Mouse (Mus musculus) spleen, adult 18-20 months (tissue): ENCODE data around the gene Stxbp1.

Source experiments
- DNase-seq, 2 experiments: peaks; one replicate each; pipeline ENCODE4 v3.0.0; 2022; ENCODE audit warnings: mixed read lengths in 2 of 2

Stxbp1 gene

DNA sequence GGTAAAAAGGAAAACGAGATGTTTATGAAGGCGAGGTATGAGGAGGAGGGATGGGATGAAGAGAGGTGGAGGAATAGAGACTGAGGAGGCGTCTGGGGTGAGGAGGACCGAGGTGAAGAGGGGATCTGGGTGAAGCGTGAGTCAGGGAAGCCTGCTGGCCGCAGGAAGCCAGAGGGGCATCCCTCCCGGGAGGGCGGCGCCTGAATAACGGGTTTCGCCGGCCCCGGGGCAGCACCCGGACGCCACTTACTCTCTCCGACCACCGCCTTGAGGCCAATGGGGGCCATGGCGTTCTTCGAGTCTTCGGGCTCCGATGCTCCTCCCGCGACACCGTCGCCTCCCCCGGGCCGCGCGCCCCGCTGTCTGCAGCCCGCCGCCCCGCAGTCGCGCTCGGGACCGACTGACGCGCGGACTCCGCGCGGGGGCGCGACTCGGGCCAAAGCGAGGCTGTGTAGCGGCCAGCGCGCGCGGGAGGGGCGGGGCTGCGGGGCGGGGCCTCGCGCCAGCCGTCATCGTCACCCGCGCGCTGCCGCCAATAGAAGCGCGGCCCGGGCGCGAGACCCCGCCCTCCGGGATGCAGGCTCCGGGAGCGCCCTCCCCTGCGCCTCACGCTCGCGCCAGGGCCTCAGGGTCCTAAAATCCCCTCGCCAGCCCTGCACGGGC, at the start of gene Stxbp1:
TSS of gene Stxbp1 (minus strand) at position 441 of the 663 bp plus-strand sequence.
- DNase-seq, result peak; percentile 82 to 90

DNA sequence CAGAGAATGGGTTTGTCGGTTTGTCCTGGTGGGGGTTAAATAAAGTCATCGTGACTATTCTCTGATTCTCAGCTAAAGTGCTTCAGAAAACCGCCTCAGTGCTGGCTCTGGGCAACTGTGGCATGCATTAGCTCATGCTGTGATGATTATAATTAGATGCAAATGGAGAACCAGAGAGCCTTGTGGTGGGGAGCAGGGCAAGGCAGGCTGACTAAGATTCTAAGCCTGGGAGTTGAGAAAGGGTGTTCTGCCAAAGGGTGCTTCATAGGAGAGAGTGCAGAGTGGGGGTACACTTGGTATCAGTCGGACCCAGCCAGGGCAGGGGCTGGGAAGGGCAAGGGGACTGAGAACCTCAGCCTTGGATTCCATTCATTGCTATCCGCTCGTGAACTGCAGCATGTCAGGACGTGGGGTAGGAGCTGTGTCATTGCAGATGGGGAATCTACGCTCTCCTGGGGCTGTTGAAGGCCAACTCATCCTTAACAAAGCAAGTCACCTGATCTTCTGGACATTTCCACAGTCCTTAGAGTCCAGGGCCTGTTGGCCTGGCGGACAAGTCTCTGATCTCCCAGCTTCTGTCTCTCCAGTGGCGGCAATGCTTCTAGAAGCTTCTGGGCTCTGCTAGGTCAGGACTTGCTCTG, 49.6 kb upstream of the Stxbp1 start:
- DNase-seq, result no peak

DNA sequence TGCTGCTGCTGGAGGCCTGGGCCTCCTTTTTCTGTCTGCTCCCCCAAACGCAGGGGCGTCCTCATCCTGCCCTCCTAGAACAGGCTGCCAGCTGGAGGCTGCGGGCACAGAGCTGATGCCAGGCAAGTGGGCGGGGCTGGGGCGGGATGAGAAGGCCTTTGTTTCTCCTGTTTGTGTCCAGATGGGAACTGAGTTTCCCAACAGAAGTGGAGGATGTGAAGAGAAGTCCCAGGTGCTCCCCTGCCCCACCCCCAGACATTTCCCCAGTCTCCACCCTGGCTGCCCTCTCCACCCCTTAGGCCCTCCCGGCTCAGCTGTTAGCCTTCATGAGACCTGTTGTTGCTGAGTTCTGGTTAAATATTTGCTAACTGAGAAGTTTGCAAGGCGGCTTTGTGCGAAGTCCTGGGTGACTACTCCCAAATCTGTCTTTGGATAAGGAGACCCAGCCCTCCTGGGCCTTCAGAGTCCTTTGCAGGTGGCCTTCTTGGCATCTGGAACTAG, 48.6 kb upstream of the Stxbp1 start:
- DNase-seq, result no peak

DNA sequence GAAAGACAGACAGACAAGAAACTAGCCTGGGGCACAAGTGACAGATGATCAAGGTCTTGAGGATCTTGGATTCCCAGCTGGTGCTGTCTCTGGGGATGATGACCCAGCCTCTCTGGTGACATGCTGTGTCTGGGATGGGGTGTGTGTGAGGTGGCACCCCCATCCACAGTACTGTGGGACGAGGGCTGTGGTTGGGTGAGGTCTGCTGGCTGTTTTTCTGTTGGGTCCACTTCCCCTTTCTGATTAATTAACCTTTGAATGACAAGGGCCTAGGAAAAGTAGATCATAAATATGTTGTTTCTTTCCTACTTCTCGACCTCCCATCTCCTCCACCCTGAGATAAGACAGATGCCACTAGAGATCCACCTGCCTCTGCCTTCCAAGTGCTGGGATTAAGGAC, 47.1 kb upstream of the Stxbp1 start:
- DNase-seq, result no peak

DNA sequence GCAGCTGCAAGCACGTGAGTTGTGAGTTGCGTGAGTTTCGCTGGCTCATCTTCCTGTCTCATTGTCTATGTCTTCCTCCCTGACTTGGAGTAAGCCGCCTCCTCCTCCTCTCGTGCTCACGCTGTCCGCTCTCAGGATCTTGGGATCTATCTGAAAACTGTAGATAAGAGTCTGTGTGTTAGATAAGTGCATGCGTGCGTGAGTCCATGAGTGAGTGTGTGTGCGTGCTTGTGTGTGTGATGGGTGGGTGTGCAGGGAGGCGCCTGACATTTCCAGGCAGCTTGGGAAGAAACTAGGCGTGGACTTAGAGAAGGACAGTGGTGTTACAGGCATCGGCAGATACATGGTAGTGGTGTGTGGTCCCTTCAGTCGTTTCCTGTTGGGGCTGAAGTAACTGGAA, 45.4 kb upstream of the Stxbp1 start:
- no peak for DNase-seq

DNA sequence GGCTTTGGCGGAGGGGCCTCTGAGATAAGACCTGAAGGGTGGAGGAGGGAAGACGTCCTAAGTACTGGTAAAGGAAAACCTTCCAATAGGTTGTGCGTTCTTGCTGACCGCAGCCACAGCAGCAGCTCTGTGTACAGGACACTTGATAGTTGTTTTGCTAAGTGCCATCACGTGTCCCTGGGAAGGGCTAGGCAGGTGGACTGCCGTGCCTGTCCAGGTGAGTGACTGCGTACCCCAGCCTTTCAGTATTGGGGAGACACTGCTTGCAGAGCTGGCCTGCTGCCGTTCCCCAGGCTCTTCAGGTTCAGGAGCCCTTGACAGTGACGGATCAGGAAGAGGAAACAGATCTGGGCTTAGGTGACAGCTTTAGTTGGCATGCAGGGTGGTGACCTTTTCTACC, 44.2 kb upstream of the Stxbp1 start:
- no peak for DNase-seq

DNA sequence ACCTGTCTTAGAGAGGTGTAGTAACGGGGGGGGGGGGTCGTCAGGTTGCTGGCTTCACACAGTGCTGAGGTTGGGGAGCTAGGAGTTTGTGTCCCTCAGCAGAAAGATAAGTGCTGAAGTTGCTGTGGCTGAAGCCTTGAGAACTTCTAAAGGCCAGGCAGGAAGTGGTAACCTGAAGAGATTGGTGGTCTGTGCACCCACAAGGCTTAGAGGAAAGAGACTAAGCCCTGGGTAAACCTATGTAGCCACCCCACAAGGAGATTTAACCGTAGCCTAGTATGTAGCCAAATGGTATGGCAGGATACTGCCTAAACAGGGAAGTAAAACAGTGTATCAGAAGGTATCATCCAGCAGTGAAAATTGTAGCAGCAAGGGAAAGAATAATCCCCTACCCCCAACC, 43.2 kb upstream of the Stxbp1 start:
- DNase-seq, result no peak

DNA sequence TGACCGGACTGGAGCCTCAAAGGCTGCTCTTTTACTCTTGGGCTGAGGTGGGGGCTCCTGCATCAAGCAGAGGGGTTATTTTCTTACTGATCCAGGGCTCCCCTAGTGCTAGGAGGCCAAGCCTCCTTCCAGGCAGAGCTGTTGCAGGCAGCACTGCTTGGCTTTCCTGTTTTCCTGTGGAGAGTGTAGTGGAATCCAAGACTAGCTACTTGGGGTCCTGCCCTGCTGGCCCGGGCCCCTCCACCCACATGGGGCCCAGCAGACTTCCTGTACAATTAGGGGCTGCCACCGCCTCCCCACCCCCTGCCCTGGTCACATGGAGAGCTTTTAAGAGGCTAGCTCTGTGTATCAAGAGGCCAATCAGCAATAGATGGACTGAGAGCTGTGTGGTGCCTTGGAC, 41.5 kb upstream of the Stxbp1 start:
- no peak for DNase-seq

DNA sequence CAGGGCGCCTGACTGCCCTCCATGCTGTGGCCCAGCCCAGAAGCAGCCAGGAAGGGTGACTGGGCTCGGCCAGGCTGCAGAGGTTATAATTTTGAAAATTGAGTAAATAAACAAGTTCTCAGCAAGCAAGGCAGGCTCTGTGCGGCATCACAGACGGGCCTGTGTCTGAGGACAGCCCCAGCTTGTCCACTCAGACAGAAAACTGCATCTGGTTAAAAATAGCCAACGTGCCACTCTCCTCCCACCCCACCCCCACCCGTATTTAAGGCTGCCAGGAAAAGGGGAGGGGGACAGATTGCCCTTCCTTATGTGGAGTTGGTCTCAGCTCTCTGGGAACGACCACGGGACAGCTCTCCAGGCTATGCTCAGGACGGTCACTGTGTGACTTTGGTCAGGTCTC, 41.0 kb upstream of the Stxbp1 start:
- DNase-seq, result no peak

DNA sequence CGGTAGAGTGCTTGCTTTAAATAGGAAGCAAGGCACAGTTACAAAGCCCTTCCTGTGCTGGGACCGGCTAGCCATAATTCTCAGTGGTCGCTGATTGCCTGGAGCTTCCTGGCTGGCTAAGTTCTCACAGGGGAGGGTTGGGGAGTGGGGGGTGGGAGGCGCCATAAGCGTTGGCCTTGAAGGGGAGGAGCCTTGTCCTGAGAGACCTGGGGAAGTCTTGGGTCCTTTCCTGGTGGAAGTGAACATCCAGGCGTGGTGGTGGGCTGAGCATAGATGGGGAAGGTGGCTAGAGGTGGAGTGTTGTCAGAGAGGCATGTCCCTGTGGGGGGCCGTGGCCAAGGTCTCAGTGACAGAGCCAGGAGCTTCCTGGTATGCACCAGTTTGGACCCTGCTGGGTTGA, 37.7 kb upstream of the Stxbp1 start:
- no peak for DNase-seq

DNA sequence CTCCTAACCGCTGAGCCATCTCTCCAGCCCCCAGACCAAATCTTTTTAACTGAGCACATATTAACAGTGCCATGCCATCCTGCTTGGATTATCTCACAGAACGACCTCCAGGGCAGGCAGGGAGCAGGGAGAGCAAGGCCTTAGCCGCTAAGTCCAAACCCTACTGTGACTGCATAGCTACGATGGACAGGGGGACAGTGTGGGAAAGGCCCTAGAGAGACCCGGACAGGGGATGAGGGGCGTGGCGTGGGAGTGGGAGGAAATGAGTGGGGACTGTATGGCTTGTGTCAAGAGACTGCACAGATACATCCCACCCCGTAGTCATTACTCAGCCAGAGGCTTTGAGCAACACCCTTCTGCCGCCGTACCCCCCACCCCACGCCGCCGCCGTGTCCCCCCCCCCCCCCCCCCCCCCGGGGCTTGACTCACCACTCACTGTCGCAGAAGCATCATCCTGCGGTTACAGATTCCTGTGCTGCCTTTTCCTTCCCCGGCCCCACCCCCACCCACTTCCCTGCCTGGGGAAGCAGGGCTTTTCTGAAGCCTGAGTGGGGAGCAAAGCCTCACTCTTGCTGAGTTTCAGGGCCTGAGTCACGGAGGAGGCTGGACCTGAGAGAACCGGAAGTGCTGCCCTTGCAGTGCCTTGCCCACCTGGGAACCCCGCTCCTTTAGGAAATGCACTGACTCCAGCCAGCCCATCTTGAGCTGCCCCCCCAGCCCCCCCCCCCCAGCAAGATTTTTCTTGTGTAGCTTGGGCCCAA, 35.4 kb upstream of the Stxbp1 start:
- DNase-seq, result no peak

DNA sequence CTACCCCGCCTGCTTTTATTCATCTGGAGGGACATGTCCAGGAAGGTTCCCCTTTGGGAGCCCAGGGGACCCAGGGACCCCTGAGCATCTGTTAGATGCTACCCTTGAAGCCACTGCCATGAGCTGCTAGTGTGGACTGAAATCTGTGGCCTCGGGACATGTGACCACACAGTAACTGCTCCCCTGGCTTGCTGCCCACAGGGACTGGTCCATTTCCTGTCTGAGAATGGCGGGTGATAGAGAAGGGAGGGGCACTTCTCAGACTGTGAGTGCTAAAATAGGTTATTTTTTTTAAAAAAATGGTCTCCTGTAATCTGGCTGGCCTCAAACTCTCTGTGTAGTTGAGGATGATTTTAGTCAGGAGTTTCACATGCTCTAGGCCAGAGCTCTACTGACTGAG, 34.7 kb upstream of the Stxbp1 start:
- peak; percentile 42 to 50 for DNase-seq

DNA sequence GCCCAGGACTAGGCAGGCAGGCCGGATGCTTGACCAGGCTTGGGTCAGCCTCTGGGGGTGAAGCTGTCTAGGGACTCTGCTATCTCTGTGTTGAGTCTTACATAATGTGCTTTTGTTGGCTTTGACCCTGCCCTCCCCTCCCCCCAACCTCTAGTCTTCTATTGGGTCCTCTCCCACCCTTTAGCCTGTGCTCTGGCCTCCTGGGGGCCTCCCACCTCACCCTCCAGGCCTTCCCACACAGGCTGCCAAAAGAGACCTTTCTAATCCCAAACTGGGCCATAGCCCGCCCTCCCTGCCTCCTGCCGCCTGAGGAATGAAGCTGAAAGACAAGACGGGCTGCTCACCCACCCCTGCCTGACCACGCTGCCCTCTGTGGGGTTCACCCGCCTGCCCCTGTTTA, 34.0 kb upstream of the Stxbp1 start:
- DNase-seq, result no peak

DNA sequence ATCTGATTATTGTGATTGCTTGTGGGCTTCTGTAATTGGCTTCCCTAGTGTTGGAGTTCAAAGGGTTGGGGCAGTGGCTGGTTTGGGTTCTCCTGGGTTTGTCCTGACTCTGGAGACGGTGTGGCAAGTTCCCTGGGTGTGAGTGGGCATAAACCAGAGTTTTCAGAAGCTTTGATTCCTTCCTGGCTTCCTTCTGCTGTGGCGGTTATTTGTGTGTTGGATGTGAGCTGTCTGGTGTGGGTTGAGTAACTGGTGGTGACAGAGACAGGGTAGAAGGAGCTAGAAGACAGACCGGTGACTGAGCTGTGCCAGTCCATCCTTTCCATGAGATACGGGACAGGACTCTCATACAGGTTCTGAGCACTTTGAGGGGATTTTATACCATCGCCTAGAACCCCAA, 32.5 kb upstream of the Stxbp1 start:
- no peak for DNase-seq

DNA sequence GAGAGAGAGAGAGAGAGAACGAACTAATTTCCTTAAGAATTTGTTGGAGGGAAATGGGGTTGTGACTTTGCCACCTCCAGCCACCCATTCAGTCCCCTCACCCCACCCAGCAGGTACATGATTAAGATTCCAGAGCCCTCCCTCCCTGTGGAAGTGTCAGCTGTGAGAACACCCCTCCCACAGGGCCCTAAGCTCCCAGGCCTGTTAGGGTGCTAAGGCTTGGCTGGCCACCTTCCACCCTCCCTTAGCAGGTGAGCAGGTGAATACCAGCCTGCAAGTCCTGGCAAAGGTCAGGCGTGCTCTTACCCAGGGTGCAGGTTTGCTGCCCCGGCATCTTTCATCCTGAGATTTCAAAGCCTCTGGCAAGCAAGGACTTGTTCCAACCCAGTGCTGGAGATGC, 31.4 kb upstream of the Stxbp1 start:
- no peak for DNase-seq

DNA sequence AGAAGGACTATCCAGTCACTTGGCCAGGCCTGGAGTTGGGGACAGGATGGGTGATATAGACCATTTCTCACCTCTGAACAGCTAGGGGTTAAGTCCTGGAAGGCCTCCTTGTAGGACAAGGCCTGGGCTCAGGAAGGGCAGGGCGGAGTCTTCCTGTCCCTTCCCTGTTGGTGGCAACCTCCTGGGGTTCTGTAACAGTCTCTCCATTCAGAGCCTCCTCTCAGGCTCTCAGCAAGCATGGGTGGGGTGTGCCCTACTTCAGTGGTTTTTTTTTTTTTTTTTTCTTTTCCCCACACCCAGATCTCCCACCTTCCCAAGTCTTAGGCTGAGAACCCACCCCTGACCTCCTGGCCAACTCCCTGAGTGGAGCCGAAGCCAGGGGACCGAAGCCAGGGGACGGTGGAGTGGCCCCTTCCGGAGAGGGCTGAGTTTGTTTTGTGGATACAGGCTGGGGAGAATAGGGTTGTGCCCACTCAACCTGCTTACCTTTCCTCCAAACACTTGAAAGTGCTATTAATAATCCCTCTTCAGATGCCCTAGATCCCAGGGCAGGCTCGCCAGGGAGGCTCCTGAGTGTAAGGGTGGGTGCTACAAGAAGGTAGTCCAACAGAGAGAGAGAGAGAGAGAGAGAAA, 30.8 kb upstream of the Stxbp1 start:
- DNase-seq, result no peak

DNA sequence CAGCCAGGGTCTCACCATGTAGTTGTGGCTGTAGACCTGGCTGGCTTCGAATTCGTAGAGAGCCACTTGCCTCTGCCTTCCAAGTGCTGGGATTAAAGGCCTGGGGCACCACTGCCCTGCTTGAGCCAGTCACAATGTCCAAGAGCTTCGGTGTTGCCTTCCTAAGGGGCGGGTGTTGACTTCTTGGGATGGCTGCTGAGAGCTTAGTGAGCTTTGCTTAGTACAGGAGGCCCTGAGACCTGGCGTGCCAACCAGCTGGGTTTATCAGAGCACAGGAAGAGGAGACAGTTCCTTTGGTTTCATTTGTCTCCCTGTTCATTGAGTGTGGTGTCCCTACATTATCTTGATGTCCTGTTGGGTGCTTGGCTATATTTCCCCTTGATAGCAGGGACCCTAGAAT, 30.3 kb upstream of the Stxbp1 start:
- no peak for DNase-seq

DNA sequence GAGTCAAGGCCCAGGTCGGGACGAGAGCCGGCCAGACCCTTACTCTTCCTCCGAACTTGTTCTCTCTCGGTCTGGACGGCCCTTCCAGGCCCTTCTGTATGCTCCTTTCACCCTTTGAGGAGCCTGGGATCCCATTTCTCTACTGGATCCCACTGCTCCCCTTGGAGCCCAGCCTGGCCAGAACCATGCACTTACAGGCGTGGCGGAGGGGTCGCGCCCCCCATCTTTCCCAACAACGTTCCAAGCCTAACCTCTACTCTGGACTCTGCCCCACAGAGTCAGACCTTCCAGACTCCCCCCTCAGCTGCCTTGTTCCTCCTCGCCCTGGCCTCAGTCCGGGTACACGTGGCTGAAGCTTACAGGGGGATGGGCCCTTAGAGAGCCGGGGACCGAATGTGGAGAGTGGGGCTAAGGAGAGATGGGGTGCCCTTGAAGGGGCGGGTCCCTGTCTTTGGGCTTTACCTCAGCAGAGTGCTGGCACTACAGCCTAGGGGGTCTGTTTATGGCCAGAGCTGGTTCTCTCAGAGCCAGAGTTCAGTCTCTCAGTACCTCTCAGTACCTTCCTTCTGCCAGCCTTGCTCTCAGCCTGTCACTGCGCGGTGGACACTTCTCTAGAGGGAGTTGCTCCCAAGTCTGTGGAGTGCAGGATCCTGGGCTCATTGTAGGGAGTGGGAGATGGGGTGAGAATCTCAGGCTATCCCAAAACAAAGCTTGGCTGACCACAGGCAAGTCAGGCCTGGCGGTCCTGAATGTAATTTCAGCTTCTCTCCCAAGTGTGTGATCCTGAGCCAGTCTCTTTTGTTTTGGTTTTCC, 29.7 kb upstream of the Stxbp1 start:
- DNase-seq, result no peak

DNA sequence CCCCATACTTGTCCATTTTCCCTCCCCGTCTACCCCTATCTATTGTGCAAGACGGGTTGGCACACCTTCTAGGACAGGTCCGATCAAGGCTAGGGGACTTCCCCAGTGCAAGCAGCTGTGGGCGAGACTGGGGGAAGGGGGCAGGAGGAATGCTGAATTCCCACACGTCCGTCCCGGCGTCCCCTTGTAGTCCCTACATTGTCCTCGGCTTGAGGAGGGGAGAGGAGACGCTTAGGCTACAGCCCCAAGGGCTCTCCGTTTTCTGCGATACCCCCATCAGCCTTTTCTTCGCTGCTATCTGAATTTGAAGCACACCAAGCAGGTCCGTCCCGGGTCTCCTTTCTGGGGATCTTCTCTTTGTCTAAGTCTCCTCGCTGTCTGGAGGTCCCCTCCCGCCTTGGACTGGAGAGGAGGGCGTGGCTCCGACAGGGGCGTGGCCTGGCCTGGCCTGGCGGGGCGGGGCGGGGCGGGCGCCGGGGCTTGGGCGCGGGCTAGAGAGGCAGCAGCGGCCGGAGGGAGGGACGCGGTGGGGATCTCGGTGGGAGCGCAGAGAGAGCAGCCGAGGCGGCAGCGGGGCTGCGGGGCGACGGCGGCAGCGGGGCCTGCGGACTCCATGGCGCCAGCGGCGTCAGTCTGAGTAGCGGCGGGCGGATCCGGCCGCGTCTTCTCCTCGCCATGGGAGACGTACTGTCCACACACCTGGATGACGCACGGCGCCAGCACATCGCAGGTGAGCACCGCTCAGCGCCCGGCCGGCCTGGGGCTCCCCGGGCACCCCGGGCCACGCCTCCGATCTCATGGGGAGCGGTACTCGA, 28.8 kb upstream of the Stxbp1 start, which contains the start of gene Fam129b:
TSS of gene Fam129b (plus strand) at position 440 of the 815 bp plus-strand sequence.
- DNase-seq, result peak; percentile 72 to 85

DNA sequence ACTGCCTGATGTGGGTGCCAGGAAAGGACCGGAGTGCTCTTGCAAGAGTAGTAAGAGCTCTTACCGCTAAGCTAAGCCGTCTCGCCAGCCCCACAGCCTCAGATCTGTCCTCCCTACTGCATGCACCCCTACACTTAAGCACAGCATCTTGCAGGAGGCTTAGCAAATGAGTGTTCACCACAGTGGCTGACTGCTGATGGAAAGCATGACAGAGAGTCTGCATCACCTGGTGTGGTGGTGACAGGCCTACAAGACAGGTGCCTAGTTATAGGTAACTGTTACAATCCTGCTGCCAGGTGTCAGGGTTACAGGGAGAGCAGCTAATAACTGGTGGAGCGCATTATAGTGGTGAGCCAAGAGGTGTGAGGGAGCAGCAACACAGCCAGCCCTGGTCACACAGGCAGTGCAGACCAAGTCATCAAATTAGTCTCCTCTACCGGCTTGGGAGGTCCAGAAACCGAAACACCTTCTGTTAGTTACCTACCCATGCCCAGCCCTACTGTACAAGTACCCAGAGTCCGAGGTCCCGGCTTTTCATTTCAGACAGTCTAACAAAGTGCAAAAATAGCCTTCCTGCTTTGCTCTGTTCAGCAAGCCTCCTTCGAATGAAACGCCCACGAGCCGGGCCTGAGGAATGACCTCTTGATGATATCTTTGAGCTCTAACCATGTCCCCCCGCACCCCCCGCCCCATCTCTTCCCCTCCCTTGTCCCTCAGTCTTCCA, 28.1 kb upstream of the Stxbp1 start:
- no peak for DNase-seq

DNA sequence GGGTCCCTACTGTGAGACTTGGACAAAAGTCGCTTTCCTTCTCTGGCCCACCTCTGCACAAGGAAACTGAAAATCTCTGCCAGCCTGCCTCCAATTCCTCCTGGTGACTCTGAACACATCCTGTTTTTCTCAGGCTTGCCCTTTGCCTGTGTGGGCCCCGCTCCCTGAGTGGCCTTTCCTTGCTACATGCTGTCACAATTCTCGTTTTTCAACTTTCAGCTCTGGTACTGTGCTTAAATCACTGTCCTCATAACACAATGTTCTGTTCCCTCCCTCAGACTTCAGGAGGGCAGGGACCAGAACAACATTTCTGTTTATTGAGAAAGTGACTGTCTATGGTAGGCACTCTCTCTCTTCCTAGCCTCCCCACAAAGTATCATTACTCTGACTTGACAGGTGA, 27.0 kb upstream of the Stxbp1 start:
- DNase-seq, result no peak
